26 mouse cellular contexts compared by ENCODE assay signal in genomic region chr6:71415446-71415845, GRCm38 (mm10). TPM values are rescaled to one million over a fixed set of nuclear protein-coding genes. Genes with fewer than 3 reads are reported as not detected.
A peak's percentile ranks its signal among the peaks of the same experiment; 100 is the strongest.
DNase-seq lines count a peak whose midpoint lies in the region; ATAC-seq and TF ChIP-seq lines count a peak whose summit lies in the region.
"Had no signal": no experiment of that assay in that cellular context is flagged by ENCODE, and none has a peak within 500 bp of the region (broad histone marks: within the 10 kb centered on the region; RNA-seq: fewer than 3 reads in every experiment).

No protein-coding gene starts in this region.

- H3K4me2 ChIP-seq in intestine, postnatal 0 days (replicated peaks; ENCODE audit: low read depth), result no peak overlapping the region
- H3K4me2 ChIP-seq: embryonic facial prominence, embryonic 12.5 days; heart, embryonic 11.5 days; heart, embryonic 15.5 days; hindbrain, embryonic 14.5 days; intestine, embryonic 15.5 days had no signal

- H3K27me3 ChIP-seq in intestine, postnatal 0 days (replicated peaks; ENCODE audit: control insufficient read depth, insufficient read depth, low read length), result no peaks in the 10 kb centered on the region
- H3K27me3 ChIP-seq: CH12.LX; embryonic facial prominence, embryonic 12.5 days; heart, embryonic 15.5 days; intestine, embryonic 15.5 days; Patski had no signal

- H3K36me3 ChIP-seq in intestine, postnatal 0 days (ENCODE audit: control insufficient read depth, insufficient read depth), result 0 out of 2 replicates have a peak, but pooled peaks cover 15% of the 10 kb centered on the region
- H3K36me3 ChIP-seq: intestine, embryonic 15.5 days had no signal

- 0 out of 2 replicates have a peak, but pooled peaks have one; percentile 43 for ATAC-seq in monocyte, adult 5-6 weeks (replicated peaks; ENCODE audit: insufficient number of reproducible peaks, low FRiP score, low TSS enrichment, poor library complexity, severe bottlenecking)
- ATAC-seq in intestine, postnatal 0 days, result no peak
- ATAC-seq: activated CD4-positive, CD25-positive, alpha-beta regulatory T cell, adult 4 months; forebrain, embryonic 16.5 days; intestine, embryonic 15.5 days; Patski had no signal

- peaks cover 10% of the 10 kb centered on the region; the same call in 1 of the 2 replicates for H3K4me1 ChIP-seq in brown adipose tissue, adult 24 weeks (ENCODE audit: control insufficient read depth, insufficient read depth, insufficient read length, low read length)
- no peaks in the 10 kb centered on the region for H3K4me1 ChIP-seq in intestine, postnatal 0 days (replicated peaks; ENCODE audit: control insufficient read depth, insufficient read depth, low read length)
- H3K4me1 ChIP-seq: embryonic facial prominence, embryonic 12.5 days; hindbrain, embryonic 10.5 days had no signal

- no peaks in the 10 kb centered on the region for H3K9me3 ChIP-seq in intestine, postnatal 0 days (ENCODE audit: control insufficient read depth)
- H3K9me3 ChIP-seq: embryonic facial prominence, embryonic 12.5 days; heart, embryonic 15.5 days; hindbrain, embryonic 10.5 days; intestine, embryonic 15.5 days had no signal

- no peak overlapping the region for H3K9ac ChIP-seq in intestine, postnatal 0 days (ENCODE audit: low read depth, low read length)
- H3K9ac ChIP-seq: embryonic facial prominence, embryonic 12.5 days; heart, embryonic 15.5 days; hindbrain, embryonic 14.5 days; intestine, embryonic 15.5 days had no signal

- peak; percentile 48 for DNase-seq in gastrocnemius, adult 18-20 months (ENCODE audit: low spot score)
- DNase-seq in gastrocnemius, postnatal 25 days, result no peak
- DNase-seq in layer of hippocampus, adult 2 months (ENCODE audit: low spot score in 2 of 2), result no peak
- no peak for DNase-seq in layer of hippocampus, postnatal 36 days
- DNase-seq: adrenal gland, postnatal 14 days; cerebellum, adult 18-20 months; cerebellum, postnatal 14 days; embryo, embryonic 11 days; gastrocnemius, postnatal 10 days; heart, postnatal 14 days had no signal

- H3K27ac ChIP-seq in layer of hippocampus, adult 2 months, result peak overlapping the region; percentile 44; the same call in 1 of the 2 replicates
- H3K27ac ChIP-seq in brown adipose tissue, adult 24 weeks (replicated peaks; ENCODE audit: low read depth, low read length), result peak overlapping the region; percentile 34; the same call in 1 of the 2 replicates
- no peak overlapping the region for H3K27ac ChIP-seq in intestine, postnatal 0 days (ENCODE audit: low read depth, low read length)
- H3K27ac ChIP-seq: embryonic facial prominence, embryonic 12.5 days; heart, embryonic 15.5 days; hindbrain, embryonic 10.5 days; hindbrain, embryonic 14.5 days; intestine, embryonic 15.5 days had no signal

- no peak for TF ChIP-seq CTCF in layer of hippocampus, adult 2 months (conservative IDR thresholded peaks at IDR 0.05)
- no peak for TF ChIP-seq CTCF in intestine, postnatal 0 days (IDR thresholded peaks at IDR 0.05; ENCODE audit: low read depth)

- 82% methylated on average over 3 of the region's 3 CpGs for WGBS in intestine, postnatal 0 days

- H3K4me3 ChIP-seq in layer of hippocampus, adult 2 months, result no peak overlapping the region
- H3K4me3 ChIP-seq in brown adipose tissue, adult 24 weeks (ENCODE audit: insufficient read depth, low read depth, low read length), result no peak overlapping the region
- H3K4me3 ChIP-seq in intestine, postnatal 0 days (ENCODE audit: low read depth, low read length), result no peak overlapping the region
- H3K4me3 ChIP-seq: embryonic facial prominence, embryonic 12.5 days; heart, embryonic 15.5 days; hindbrain, embryonic 10.5 days; intestine, embryonic 15.5 days had no signal

RNA-seq across cellular contexts. Expression of gene Rmnd5a, which starts 25.0 kb away (rescaled TPM):
- total RNA-seq in gastrocnemius, adult 18-20 months (2021), result 100 to 1,000 TPM; 128 to 132 TPM
- total RNA-seq in gastrocnemius, postnatal 25 days (2021), result 10 to 100 TPM; 85.7 to 94.4 TPM
- total RNA-seq in layer of hippocampus, adult 2 months (2021), result 10 to 100 TPM; 91.3 to 91.6 TPM
- 100 to 1,000 TPM; 100 to 103 TPM for total RNA-seq in layer of hippocampus, postnatal 36 days (2021)
- 38.1 and 48.0 TPM in 2 replicates for polyA plus RNA-seq in brown adipose tissue, adult 24 weeks (2012; ENCODE audit: insufficient read depth, insufficient read length, missing spikeins)
- 50.1 to 58.5 TPM (median 56.7 TPM) in 3 replicates for total RNA-seq in monocyte, adult 5-6 weeks (2017)
- polyA plus RNA-seq in intestine, postnatal 0 days (2015; fragmentation: Nextera tagmentation; extraction: Ambion mirVana), result 12.2 and 12.8 TPM in 2 replicates

RNA-seq across cellular contexts. Expression of gene Cd8a, which starts 42.2 kb away (rescaled TPM):
- not detected for total RNA-seq in gastrocnemius, adult 18-20 months (2021)
- total RNA-seq in gastrocnemius, postnatal 25 days (2021), result under 1 TPM in 1 of 2 experiments, not detected in 1; 0.51 TPM
- not detected for total RNA-seq in layer of hippocampus, adult 2 months (2021)
- not detected for total RNA-seq in layer of hippocampus, postnatal 36 days (2021)
- 0.88 TPM in 1 of 2 replicates, not detected in the other for polyA plus RNA-seq in brown adipose tissue, adult 24 weeks (2012; ENCODE audit: insufficient read depth, insufficient read length, missing spikeins)
- total RNA-seq in monocyte, adult 5-6 weeks (2017), result 2.0 to 4.0 TPM in 2 of 3 replicates, not detected in the other
- 0.12 TPM in 1 of 2 replicates, not detected in the other for polyA plus RNA-seq in intestine, postnatal 0 days (2015; fragmentation: Nextera tagmentation; extraction: Ambion mirVana)
- total RNA-seq: common myeloid progenitor, adult 5-6 weeks; granulocyte monocyte progenitor cell, adult 5-6 weeks had no signal
- polyA plus RNA-seq: embryonic facial prominence, embryonic 12.5 days; forebrain, embryonic 11.5 days; forebrain, embryonic 16.5 days; heart, embryonic 15.5 days; hindbrain, embryonic 10.5 days; hindbrain, embryonic 14.5 days; intestine, embryonic 15.5 days; Patski had no signal
